Mouse (Mus musculus): Measurements from ENCODE around the gene Sinhcaf.
"Not testable (repeated sequence)": the region's sequence is repeated elsewhere in the genome, so short reads cannot be mapped to it uniquely, and the experiment has no call there.

The Sinhcaf gene

DNA sequence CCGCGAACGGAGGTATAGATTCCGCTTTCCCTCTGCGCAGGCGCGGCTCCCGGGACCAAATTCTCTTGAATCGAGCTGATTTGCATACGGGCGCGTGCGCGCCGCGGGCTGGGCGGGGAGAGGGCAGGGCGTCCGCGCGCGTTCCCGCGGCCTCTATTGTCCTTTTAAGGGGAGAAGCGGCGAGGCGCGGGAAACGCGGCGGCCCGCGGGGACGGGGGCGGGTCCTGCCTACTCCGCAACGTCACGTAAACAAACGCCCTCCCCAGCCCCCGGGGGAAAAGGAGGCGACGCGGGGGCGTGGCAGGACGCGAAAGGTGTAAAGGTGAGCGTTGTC lies at the start of gene Sinhcaf:
Gene Sinhcaf (minus strand): TSS at position 59 of the 334 bp plus-strand sequence.
- in situ Hi-C loops (cut with MboI; ENCODE audit: low sequenced_read_pairs), result no loop called here

DNA sequence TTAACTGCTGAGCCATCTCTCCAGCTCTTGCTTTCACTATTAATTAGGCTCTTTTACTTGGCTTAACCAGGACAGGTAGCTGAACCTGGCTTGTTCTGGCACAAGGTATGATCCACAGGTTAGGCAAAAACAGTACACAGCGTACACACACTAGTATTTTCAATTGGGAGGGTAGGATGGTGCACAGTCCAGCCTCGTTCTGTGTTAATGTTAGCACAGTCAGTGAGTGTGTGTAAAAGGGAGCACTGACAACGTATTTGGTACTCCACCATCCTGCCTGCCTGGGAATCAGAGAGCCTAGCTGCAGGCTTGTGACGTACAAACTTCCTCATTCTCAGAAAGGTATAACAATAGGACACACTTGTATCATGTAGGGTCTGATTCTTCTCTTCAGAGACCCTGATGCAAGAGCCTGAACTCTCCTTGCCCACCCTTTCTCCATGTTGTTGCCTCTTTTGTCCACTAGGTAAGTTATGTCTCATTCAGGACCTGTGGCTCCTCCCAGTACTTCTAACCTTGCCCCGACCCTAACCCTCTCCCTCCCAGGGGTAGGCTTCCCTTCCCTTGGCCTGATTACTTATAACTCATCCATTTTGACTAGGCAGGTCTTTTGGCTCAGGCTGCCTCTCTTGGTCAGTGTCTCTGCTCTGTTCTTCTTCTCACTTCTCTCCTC lies 48.2 kb upstream of the Sinhcaf start:
- in situ Hi-C loops (cut with MboI; ENCODE audit: low sequenced_read_pairs), result no loop called here

DNA sequence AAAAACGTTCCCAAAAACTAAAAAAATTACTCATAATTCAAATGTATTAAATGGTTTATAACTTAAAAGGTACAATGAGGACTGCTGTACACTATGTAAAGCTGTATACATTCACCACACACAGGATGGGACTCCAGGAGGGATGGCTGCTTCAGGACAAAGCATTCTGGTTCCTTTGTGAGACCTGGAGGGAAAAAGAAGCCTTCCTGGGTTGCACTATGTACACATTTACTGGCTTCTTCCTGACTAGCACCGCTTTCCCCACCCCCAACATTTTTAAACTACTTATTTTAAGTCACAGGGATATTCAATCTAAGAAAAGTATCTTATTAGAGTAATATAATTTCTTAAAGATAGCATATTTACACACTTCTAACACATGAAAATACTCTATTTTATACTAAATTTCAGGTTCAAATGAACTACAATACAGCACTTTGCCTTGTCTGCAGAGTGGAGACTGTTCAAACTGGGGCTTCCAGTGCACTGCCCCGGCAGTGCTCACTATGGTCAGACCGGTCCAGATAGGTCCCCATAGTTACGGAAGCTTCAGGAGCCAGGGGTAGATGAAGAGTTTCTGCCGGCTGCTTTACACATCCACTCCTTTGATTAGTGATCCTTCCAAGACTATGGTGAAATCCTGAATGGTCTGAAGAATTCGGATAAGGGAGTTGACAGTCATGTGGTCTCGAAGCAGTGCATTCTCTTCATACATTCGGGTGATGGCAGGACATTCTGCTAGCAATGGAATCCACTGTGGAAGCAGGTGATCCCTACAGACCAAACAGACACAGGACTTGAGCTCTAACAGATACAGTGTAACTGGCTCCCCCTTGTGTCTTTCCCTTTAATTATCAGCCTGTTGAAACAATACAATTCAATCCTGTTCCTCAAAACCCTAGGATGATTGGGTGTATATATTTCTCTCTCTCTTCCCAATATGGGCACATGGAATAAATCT lies 47.1 kb upstream of the Sinhcaf start:
- in situ Hi-C loops (cut with MboI; ENCODE audit: low sequenced_read_pairs), result no loop called here

DNA sequence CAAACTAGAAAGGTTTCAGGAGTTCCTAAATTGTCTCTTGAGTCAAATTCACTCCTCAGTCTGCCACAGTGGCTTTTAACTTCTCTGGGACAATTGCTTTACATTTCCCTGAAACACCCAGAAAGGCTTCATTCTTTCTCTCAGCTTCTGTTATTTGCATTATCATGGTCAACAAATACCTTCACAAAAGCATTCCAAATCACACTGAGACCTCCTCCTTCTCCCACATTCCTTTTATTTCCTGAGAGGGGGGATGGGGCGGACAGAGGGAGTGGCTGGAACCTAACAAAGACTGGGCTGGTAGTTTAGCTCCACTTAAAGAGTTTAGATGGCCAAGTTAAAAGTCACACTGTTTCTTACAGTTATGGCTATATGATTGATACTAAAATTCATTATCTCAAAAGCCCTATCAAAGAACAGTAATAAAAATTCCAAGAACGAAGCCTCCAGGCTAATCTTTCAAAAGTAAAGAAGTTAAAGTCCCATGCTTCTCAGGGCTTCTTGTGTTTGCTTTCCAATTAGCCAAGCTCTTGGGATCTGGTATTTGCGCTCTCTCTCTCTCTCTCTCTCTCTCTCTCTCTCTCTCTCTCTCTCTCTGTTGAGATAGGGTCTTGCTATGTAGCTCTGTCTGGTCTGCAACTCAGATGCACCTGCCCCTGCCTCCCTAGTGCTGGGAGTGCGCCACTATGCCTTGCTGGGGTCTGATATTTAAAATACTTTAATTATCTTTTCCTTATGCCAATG lies 46.3 kb upstream of the Sinhcaf start:
- in situ Hi-C loops (cut with MboI; ENCODE audit: low sequenced_read_pairs), result no loop called here

DNA sequence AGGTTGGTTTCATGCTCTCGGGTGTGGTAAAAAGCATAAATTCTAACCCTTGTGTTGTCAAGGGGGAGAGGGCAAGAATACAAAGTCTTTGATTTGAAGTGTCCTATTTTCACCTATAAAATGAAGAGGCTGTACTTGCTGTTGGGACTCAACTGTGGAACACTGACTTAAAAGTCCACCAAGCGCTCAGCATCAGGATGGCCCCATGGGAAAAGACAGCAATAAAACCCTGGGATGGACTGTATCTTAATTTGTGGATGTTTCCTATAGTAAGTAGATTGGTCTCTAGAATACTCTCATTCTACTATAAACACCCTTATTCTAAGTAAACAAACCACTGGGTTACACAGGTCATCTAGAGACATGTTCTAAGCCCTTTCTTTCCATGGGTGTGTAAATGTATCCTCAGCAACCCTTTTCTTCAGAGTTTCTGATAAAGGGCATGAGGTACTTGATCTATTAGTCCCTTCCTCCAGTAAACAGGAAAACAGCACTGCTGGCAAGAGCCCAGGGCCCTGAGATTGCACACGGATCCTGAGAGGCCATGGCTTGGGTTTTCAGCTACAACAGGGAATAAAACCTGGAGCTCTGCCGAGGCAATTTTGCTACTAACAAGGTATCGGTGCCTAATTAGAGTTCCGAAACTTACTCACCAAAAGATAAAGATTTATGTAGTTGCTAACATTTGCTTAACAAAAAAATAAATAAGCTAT lies 45.5 kb upstream of the Sinhcaf start:
- in situ Hi-C loops (cut with MboI; ENCODE audit: low sequenced_read_pairs), result no loop called here

DNA sequence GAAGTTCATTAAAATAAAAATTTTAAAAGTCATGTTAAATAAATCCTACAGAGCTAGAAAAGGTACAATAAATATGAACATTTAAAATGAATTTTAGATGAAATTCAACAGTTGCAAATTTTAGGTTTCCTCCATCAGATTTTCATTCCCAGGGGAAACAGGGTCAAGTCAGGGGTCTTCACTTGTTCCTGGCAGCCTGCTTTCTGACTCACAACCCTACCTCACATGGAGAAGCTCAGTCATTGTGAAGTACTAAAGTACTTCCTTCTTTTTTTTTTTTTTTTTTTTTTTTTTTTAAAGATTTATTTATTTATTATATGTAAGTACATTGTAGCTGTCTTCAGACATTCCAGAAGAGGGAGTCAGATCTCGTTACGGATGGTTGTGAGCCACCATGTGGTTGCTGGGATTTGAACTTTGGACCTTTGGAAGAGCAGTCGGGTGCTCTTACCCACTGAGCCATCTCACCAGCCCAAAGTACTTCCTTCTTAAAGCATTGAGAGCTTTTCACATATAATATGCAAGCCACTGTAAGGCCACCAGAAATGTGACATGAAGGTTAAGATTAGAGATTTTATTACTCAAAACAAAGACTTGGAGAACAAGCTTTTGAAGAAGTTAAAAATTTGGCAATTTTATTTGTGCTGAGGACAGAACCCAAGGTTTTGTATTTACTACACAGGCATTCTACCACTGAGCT lies 43.7 kb upstream of the Sinhcaf start:
- in situ Hi-C loops (cut with MboI; ENCODE audit: low sequenced_read_pairs), result not testable (repeated sequence)

DNA sequence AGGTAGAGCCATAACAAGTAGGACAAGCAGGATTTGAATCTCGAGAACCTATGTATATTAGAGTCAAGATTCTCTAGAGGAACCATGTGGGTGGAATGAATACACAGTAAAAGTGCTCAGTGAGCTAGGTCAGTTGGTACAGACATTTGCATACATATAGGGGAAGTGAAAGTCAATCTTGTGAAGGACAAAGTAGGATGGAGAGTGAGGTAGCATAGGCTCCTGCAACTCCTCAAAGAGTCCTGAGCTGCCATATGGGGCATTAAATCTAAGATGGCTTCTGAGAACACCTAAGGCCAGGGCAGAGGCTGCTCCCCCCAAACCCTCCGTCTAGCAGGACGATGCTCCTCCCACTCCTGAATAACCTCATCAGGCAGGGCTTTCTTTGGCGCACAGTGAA lies 39.7 kb upstream of the Sinhcaf start:
- in situ Hi-C loops (cut with MboI; ENCODE audit: low sequenced_read_pairs), result no loop called here

DNA sequence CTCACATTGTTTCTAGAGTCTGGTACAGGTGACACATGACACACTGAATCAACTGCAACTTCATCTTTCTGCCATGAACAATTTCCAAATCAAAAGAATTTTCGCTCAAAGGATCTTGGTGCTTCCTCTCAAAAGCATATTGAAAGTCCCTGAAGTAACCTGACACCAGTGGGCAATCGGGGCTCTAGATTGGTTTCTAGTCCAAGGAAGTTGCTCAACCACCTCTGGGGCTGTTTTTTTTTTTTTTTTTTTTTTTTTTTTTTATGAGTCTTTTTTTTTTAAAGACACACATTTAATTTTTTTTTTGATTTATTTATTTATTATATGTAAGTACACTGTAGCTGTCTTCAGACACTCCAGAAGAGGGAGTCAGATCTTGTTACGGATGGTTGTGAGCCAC lies 34.2 kb upstream of the Sinhcaf start:
- in situ Hi-C loops (cut with MboI; ENCODE audit: low sequenced_read_pairs), result no loop called here

DNA sequence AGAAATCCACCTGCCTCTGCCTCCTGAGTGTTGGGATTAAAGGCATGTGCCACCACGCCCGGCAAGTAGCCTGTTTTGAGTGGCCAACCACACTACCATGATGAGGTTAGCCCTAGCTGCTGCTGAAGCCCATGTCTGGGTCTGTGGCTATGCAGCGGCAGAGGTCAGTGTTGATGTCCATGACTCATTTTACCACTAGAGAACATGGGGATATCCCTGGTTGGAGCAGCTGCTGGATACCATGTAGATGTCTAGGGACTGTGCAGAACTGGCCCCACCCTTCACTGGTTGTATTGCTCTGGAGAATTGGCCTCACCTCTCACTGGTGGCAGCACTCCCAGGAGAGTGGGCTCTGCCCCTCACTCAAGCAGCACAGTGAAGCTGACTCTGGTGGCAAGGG lies 28.8 kb upstream of the Sinhcaf start:
- in situ Hi-C loops (cut with MboI; ENCODE audit: low sequenced_read_pairs), result no loop called here

DNA sequence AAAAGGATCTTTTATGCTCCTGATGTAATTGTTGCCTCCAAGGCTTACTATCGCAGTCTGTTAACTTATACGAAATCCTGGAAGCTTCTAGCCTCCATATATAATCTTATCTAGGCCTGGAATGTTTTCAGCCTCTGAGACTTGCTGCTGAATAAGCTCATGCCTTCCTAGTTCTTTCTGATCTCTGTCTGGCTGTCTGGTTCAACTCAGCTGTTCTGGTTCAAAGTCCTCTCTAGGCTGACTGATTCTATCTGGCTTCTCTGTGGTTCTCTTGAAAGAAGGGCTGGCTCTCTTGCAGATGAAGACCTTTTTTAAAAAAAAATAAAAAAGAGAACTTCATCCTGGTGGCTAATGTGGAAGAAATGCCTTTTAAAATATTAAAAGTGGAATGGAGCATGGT lies 26.6 kb upstream of the Sinhcaf start:
- in situ Hi-C loops (cut with MboI; ENCODE audit: low sequenced_read_pairs), result no loop called here

DNA sequence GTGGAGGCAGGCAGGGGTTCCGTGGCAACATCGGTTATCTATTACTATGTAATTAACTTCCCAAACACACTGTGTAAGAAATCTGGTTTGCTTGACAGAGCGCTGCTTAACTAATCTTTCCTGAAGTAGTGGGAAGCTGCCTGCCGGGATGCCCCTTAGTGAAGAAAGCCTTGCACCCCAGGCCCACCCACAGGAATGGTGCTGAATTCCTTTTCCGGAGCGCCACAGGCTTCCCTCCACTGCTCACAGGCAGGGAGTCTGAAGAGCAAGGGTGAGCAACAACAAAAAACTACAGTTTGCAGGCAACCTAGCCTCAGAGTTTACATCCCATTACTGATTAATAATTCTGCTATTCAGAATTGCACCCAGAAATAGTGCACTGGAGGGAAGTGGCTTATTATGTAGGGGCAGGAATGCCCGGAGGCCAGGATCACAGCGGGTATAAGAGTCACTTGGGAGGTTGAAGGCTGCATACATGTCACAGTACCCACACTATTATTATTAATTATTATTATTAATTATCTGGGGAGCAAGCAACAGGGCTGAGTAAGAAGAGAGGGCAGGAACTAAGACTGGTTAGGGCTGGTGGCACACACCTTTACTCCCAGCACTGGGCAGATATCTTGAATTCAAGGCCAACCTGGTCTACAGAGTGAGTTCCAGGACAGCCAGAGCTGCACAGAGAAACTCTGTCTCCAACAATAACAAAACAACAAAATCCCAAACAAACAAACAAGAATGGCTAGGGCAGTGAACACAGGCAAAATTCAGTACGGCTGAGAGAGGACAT lies 26.0 kb upstream of the Sinhcaf start:
- in situ Hi-C loops (cut with MboI; ENCODE audit: low sequenced_read_pairs), result no loop called here

DNA sequence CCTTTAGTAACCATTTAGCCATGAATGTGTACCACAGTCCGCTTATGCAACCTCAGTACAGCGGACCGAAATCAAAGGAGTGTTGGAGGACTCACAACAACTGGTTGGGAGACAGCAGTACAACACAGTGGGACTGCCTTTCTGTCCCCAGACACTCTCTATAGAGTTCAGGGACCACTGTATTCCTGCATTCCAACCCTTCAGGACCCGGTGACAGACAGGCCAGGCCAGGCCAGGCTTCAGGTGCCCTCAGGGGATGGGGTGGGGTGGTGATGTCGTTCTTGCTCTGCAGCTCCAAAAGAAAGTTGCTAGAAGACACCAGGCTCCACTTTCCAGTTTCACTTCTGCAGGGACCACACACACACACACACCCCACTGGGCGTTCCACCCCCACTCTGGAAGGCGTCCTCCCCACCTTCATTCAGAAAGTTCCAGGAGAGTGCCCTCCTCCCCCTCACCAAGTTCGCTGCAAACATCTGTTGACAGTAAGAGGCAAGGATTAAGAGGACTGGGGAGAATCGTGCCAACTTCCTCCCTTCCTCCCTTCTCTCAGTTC lies 25.2 kb upstream of the Sinhcaf start:
- in situ Hi-C loops (cut with MboI; ENCODE audit: low sequenced_read_pairs), result no loop called here

DNA sequence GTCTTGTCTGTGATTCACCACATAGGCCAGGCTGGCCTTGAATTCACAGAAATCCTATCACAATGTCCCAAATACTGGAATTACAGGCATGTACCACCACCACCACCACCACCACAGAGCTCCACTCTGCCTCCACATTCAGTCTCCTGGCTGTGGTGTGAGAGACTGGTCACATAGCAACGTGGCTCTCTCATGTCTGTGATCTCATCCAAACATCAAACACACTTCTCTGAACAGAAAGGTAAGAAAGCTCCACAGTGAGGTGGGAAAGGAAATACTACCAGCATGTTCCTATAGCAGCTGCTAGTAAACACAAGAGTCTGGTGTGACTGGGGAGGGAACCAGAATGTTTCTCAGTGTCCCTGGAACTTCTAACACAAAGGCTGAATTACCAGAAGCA lies 15.0 kb upstream of the Sinhcaf start:
- in situ Hi-C loops (cut with MboI; ENCODE audit: low sequenced_read_pairs), result no loop called here

DNA sequence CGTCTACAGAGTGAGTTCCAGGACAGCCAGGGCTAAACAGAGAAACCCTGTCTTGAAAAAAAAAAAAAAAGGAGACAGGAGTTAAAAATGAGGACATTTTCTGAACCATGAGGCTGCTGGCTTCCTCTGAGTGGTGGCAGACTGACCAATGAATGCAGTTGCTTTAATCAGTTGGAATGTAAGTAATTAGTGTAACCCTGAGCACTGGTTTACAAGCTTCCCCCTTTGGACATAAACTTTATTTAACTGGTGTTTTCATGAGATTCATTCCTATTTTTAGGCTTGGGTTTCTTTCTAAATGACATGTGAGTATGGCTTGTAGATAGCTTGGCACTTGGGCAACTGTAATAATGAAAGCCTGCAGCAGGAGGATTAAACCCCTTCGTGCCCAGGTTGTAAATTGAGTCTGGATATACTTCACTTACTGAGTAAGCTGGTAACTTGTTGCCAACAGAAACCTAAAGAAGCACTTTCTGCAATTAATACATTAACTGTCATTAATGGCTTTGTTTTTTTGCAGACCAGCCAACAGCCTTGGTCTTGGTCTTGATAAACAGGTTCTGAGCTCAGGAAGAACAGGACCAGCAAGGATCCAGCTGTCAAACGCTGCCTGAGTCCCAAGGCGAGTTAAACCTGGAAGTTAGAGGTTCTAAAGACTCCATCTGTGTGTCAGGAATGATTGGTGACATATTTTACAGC lies 13.4 kb upstream of the Sinhcaf start:
- in situ Hi-C loops (cut with MboI; ENCODE audit: low sequenced_read_pairs), result no loop called here

DNA sequence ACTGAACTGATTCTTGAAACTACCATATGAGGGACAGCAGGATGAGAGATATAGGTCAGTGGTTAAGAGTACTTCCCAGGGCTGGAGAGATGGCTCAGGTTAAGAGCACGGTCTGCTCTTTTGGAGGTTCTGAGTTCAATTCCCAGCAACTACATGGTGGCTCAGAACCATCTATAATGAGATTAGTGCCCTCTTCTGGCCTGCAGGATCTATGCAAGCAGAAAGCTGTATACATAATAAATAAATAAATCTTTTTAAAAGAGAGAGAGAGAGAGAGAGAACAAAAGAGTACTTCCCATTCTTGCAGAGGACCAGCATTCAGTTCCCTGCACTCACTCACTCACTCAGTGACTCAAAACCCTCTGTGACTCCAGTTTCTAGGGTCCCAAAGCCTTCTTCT lies 12.4 kb upstream of the Sinhcaf start:
- in situ Hi-C loops (cut with MboI; ENCODE audit: low sequenced_read_pairs), result no loop called here

DNA sequence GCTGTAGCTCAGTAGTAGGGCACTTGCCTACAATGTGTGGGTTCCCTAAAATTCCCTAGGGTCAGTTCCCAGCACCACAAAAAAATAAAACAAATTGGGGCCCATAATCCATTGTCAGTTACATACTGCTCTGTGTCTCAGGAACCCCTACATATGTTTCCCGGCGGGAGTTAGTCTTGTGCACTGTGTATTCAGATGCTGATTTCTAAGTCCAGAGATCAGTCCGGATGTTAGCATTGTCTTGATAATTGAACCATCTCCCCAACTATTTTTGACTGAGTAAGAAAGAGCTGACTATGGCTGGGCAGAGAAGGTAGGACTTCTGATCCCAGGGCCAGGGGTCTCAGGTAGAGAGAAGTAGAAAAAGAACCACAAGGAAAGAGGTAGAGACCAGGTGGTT lies 10.8 kb upstream of the Sinhcaf start:
- in situ Hi-C loops (cut with MboI; ENCODE audit: low sequenced_read_pairs), result no loop called here

DNA sequence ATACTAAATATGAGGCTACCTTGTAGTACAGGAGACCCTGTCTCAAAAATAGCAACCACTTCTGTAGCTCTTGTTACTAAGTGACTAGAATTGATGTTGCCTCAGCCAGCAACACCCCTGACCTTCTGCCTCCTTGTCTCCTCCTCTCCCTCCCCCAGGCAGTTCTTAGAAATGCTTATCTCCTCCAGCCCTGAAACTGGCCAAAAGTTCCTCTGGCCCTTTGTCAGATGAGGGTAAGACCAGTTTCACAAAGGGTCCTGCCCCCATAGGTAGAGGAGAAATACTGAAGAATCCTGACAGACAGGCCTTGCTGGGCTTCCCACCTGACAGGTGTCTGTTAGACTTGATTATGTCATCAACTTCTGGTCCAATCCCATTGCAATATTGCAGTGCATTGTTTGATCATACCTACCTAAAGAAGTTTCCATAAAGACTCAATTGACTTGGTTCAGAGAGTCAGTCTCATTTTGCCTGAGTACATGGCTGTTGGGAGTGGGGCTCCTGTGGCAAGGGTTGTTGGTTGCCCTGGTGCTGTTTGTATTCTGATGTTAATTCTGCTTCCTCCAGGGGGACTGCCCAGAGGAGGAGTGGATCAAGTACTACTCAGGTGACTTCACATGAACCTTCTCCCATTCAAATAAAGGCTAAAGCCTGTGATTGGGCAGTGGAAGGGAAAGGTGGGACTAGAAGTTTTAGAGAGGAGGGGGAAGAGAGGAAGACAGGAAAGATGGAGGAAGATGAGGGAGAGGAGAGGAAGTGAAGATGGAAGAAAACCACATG lies 9.6 kb upstream of the Sinhcaf start:
- in situ Hi-C loops (cut with MboI; ENCODE audit: low sequenced_read_pairs), result no loop called here

DNA sequence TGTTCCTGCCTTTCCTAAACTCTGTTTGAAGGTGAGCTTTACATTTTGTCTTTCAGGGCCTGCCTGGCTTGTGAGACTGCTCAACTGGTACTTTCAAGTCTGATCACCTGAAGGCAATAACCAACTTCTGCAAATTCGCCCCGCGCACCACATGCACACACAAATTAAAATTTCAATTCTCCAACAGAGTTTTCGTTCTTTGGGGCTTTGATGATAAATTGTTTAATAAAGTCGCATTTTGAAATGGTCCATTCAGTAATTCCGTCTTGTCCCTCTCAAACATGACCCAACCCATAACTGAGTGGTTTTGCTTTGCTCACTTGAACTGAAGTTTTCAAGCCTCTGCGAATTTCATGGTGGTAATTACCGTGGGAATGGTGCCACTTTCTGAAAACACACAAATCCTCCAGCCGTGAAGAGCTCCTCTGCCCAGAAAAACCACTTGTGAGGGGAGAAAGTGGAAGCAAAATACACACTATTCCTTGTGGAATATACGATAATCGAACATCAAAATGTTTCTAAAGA lies 676 bp upstream of the Sinhcaf start:
- in situ Hi-C loops (cut with MboI; ENCODE audit: low sequenced_read_pairs), result no loop called here
